8 mouse cellular contexts compared by ENCODE assay signal in genomic region chr11:120317456-120317855, GRCm38 (mm10). TPM values are rescaled to one million over a fixed set of nuclear protein-coding genes. Genes with fewer than 3 reads are reported as not detected.
A peak's percentile ranks its signal among the peaks of the same experiment; 100 is the strongest.
DNase-seq lines count a peak whose midpoint lies in the region; ATAC-seq lines count a peak whose summit lies in the region.

No protein-coding gene starts in this region.

- peaks cover 27% of the 10 kb centered on the region for H3K4me1 ChIP-seq in hindbrain, embryonic 15.5 days (replicated peaks)
- peaks cover 41% of the 10 kb centered on the region for H3K4me1 ChIP-seq in midbrain, embryonic 10.5 days

- 56% methylated on average over 7 of the region's 7 CpGs for WGBS in hindbrain, embryonic 15.5 days
- whole genome bisulfite sequencing in midbrain, embryonic 10.5 days, result 78% methylated on average over 7 of the region's 7 CpGs

- peak overlapping the region; percentile 59 for H3K9ac ChIP-seq in hindbrain, embryonic 15.5 days

- H3K27ac ChIP-seq in hindbrain, embryonic 15.5 days (replicated peaks), result peak overlapping the region; percentile 97
- peak overlapping the region; percentile 96 for H3K27ac ChIP-seq in midbrain, embryonic 10.5 days (replicated peaks)

- H3K9me3 ChIP-seq in hindbrain, embryonic 15.5 days, result no peaks in the 10 kb centered on the region
- H3K9me3 ChIP-seq in midbrain, embryonic 10.5 days (replicated peaks), result 0 out of 2 replicates have a peak, but pooled peaks cover 4% of the 10 kb centered on the region

- peak overlapping the region; percentile 42; the same call in 1 of the 2 replicates for H3K4me3 ChIP-seq in hindbrain, embryonic 15.5 days
- H3K4me3 ChIP-seq in midbrain, embryonic 10.5 days, result peak overlapping the region; percentile 66

- H3K27me3 ChIP-seq in hindbrain, embryonic 15.5 days, result no peaks in the 10 kb centered on the region
- no peaks in the 10 kb centered on the region for H3K27me3 ChIP-seq in midbrain, embryonic 10.5 days (ENCODE audit: low read depth, poor library complexity, severe bottlenecking)

- no peak for ATAC-seq in hindbrain, embryonic 15.5 days (ENCODE audit: low FRiP score, low read depth)
- no peak for ATAC-seq in megakaryocyte progenitor cell, adult 5-6 weeks (replicated peaks; ENCODE audit: poor library complexity)

- DNase-seq in heart, adult 11 months, result peak; percentile 56
- no peak for DNase-seq in heart, adult 9 months (ENCODE audit: low spot score in 2 of 2)
- peak; percentile 43 for DNase-seq in MN1 (ENCODE audit: low spot score)
- peak; percentile 11 for DNase-seq in midbrain, embryonic 10.5 days (ENCODE audit: low spot score)
- DNase-seq in left cerebral cortex, adult 9 months (ENCODE audit: low spot score in 2 of 2), result no peak
- DNase-seq in testis, postnatal 14 days (ENCODE audit: low spot score), result no peak

- no peaks in the 10 kb centered on the region for H3K36me3 ChIP-seq in hindbrain, embryonic 15.5 days
- H3K36me3 ChIP-seq in midbrain, embryonic 10.5 days, result no peaks in the 10 kb centered on the region

- peak overlapping the region; percentile 76 for H3K4me2 ChIP-seq in hindbrain, embryonic 15.5 days

RNA-seq across cellular contexts. Expression of gene Actg1, which starts 30.9 kb away (rescaled TPM):
- 3,943 and 4,131 TPM in 2 replicates for polyA plus RNA-seq in hindbrain, embryonic 15.5 days (2015; fragmentation: Nextera tagmentation; extraction: Ambion mirVana)
- 2,836 and 2,964 TPM in 2 replicates for polyA plus RNA-seq in midbrain, embryonic 10.5 days (2016; fragmentation: Nextera tagmentation; extraction: Ambion mirVana)
- total RNA-seq in megakaryocyte progenitor cell, adult 5-6 weeks (2015), result 1,607 and 1,783 TPM in 2 replicates
- total RNA-seq in megakaryocyte progenitor cell, adult 5-6 weeks (2017), result 724 and 844 TPM in 2 replicates

RNA-seq across cellular contexts. Expression of gene Fscn2, which starts 43.9 kb away (rescaled TPM):
- polyA plus RNA-seq in hindbrain, embryonic 15.5 days (2015; fragmentation: Nextera tagmentation; extraction: Ambion mirVana), result 0.88 and 1.6 TPM in 2 replicates
- 0.61 and 0.62 TPM in 2 replicates for polyA plus RNA-seq in midbrain, embryonic 10.5 days (2016; fragmentation: Nextera tagmentation; extraction: Ambion mirVana)
- total RNA-seq in megakaryocyte progenitor cell, adult 5-6 weeks (2015), result not detected in 2 replicates
- total RNA-seq in megakaryocyte progenitor cell, adult 5-6 weeks (2017), result not detected in 2 replicates

Comparison
In these comparisons a context has a peak if more than half of its experiments do, and no peak if none do; other contexts are left out.
1. DNase-seq: peak in heart, adult 11 months (single experiment), MN1 (single experiment) and midbrain, embryonic 10.5 days (single experiment); none in heart, adult 9 months (0 of 2), left cerebral cortex, adult 9 months (0 of 2) and testis, postnatal 14 days (single experiment).